Comparison of ENCODE assay signal across 8 mouse cellular contexts in the genomic region with DNA sequence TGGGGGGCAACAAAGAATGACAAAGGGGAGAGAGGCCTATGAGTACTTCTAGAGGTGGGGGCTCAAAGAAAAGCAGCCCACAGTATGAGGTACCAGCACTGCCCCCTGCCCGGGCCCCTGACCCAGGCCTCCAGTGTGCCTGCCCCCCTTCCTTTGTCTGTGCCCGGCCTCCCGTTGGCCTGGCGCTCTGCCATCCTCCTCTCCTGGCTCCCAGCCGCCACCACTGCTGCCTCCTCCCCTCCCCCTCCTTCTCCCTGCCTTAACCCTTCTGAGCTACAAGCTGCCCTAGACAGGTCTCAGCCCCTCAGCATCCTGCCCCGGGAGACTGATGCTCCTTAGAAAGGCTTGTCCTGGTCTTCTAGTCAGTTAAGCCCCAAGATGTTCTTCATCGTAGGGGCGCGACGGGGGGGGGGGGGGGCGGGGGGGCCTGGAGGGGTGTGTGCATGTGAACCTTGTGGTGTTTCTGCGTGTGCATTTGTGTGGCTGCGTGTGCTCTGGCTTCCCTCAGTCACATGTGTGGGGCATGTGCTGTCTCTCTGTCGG. TPM values are rescaled to one million over a fixed set of nuclear protein-coding genes. Genes with fewer than 3 reads are reported as not detected.
DNase-seq lines count a peak whose midpoint lies in the region; ATAC-seq lines count a peak whose summit lies in the region.

No protein-coding gene starts in this region.

- DNase-seq in R1 (ENCODE audit: low read depth, low spot score): peak; percentile 55
- DNase-seq in cerebellum, postnatal 14 days: peak; percentile 86 to 93
- DNase-seq in gastrocnemius, adult 8-10 months (ENCODE audit: low spot score in 2 of 2): peak; percentile 33 to 50
- peak; percentile 60 for DNase-seq in induced T-regulatory cell, adult 2 months (ENCODE audit: low read depth)
- peak; percentile 75 to 76 for DNase-seq in left cerebral cortex, postnatal 25 days (ENCODE audit: low spot score in 2 of 2)
- DNase-seq in right cerebral cortex, postnatal 36 days (ENCODE audit: low spot score in 2 of 2): peak; percentile 67 to 73

- peak; percentile 19 for ATAC-seq in megakaryocyte-erythroid progenitor cell, adult 5-6 weeks (replicated peaks; ENCODE audit: low FRiP score, low TSS enrichment, poor library complexity, severe bottlenecking)
- ATAC-seq in inflammation-experienced regulatory T-cells, adult 6 months: no peak

- intact Hi-C loops in left cerebral cortex, postnatal 25 days (cut with DNase I): no loop called here

RNA-seq across cellular contexts. Expression of a gene that starts 2.7 kb away (rescaled TPM):
- 10 to 100 TPM; 13.0 to 22.8 (median 14.7) TPM for total RNA-seq in gastrocnemius, adult 8-10 months (2022)
- total RNA-seq in left cerebral cortex, postnatal 25 days (2021): 10 to 100 TPM; 23.3 to 27.7 TPM
- total RNA-seq in megakaryocyte-erythroid progenitor cell, adult 5-6 weeks (2014; fragmentation: Nextera tagmentation): 139 and 168 TPM in 2 replicates
- total RNA-seq in megakaryocyte-erythroid progenitor cell, adult 5-6 weeks (2017): 21.3 and 28.9 TPM in 2 replicates
- polyA plus RNA-seq in inflammation-experienced regulatory T-cells, adult 6 months (2017; shearing (Covaris generic)): 10 to 100 TPM; 10.4 to 20.5 (median 20.3) TPM

RNA-seq across cellular contexts. Expression of a gene that starts 3.0 kb away (rescaled TPM):
- 10 to 100 TPM; 13.3 to 19.7 (median 17.0) TPM for total RNA-seq in gastrocnemius, adult 8-10 months (2022)
- total RNA-seq in left cerebral cortex, postnatal 25 days (2021): 100 to 1,000 TPM; 104 to 105 TPM
- 370 and 401 TPM in 2 replicates for total RNA-seq in megakaryocyte-erythroid progenitor cell, adult 5-6 weeks (2014; fragmentation: Nextera tagmentation)
- total RNA-seq in megakaryocyte-erythroid progenitor cell, adult 5-6 weeks (2017): 268 and 296 TPM in 2 replicates
- polyA plus RNA-seq in inflammation-experienced regulatory T-cells, adult 6 months (2017; shearing (Covaris generic)): 10 to 100 TPM; 28.4 to 51.7 (median 49.6) TPM

RNA-seq across cellular contexts. Expression of a gene that starts 33.7 kb away (rescaled TPM):
- total RNA-seq in gastrocnemius, adult 8-10 months (2022): 10 to 100 TPM; 17.4 to 21.4 (median 20.1) TPM
- total RNA-seq in left cerebral cortex, postnatal 25 days (2021): 10 to 100 TPM; 40.1 to 41.8 TPM
- 170 and 201 TPM in 2 replicates for total RNA-seq in megakaryocyte-erythroid progenitor cell, adult 5-6 weeks (2014; fragmentation: Nextera tagmentation)
- 271 and 318 TPM in 2 replicates for total RNA-seq in megakaryocyte-erythroid progenitor cell, adult 5-6 weeks (2017)
- 10 to 100 TPM; 53.4 to 77.2 (median 65.0) TPM for polyA plus RNA-seq in inflammation-experienced regulatory T-cells, adult 6 months (2017; shearing (Covaris generic))

RNA-seq across cellular contexts. Expression of a gene that starts 38.7 kb away (rescaled TPM):
- total RNA-seq in gastrocnemius, adult 8-10 months (2022): 1 to 10 TPM; 3.4 to 5.1 (median 4.1) TPM
- total RNA-seq in left cerebral cortex, postnatal 25 days (2021): 1 to 10 TPM; 5.7 TPM
- 0.55 and 2.1 TPM in 2 replicates for total RNA-seq in megakaryocyte-erythroid progenitor cell, adult 5-6 weeks (2014; fragmentation: Nextera tagmentation)
- total RNA-seq in megakaryocyte-erythroid progenitor cell, adult 5-6 weeks (2017): 2.0 and 3.8 TPM in 2 replicates
- 1 to 10 TPM; 1.3 to 3.1 (median 2.6) TPM for polyA plus RNA-seq in inflammation-experienced regulatory T-cells, adult 6 months (2017; shearing (Covaris generic))

RNA-seq across cellular contexts. Expression of a gene that starts 43.7 kb away (rescaled TPM):
- total RNA-seq in gastrocnemius, adult 8-10 months (2022): 10 to 100 TPM; 11.2 to 12.5 (median 12.1) TPM
- 10 to 100 TPM; 19.7 to 19.8 TPM for total RNA-seq in left cerebral cortex, postnatal 25 days (2021)
- total RNA-seq in megakaryocyte-erythroid progenitor cell, adult 5-6 weeks (2014; fragmentation: Nextera tagmentation): 5.6 and 10.5 TPM in 2 replicates
- 4.6 and 8.2 TPM in 2 replicates for total RNA-seq in megakaryocyte-erythroid progenitor cell, adult 5-6 weeks (2017)
- polyA plus RNA-seq in inflammation-experienced regulatory T-cells, adult 6 months (2017; shearing (Covaris generic)): 10 to 100 TPM in 1 of 3 experiments, 1 to 10 TPM in 2; 8.0 to 10.9 (median 9.5) TPM

Comparison
In these comparisons a context has a peak if more than half of its experiments do, and no peak if none do; other contexts are left out.
1. RNA of a gene that starts 3.0 kb away (total RNA-seq): 268 to 401 TPM in megakaryocyte-erythroid progenitor cell, adult 5-6 weeks and 104 to 105 TPM in left cerebral cortex, postnatal 25 days; 13.3 to 19.7 TPM in gastrocnemius, adult 8-10 months; every median in the first group is over 4 times any median in the second.
2. Peak in every context shown above with its lines, with median percentiles within 50 percentile points of each other: DNase-seq.